Mouse (Mus musculus) left cerebral cortex, postnatal 10 days (tissue): ENCODE measurements around the gene Sars2. TPM values are rescaled to one million over a fixed set of nuclear protein-coding genes. Genes with fewer than 3 reads are reported as not detected.

Experiments used
- DNase-seq, 2 experiments: peaks; one replicate each; pipeline ENCODE4 v3.0.0; 2021 to 2022; ENCODE audit warnings: low spot score in 2 of 2, mixed read lengths in 1 of 2; ENCODE audit errors: extremely low spot score in 1 of 2
- intact Hi-C: fragments of 180-260 bp; cut with DNase I; formaldehyde crosslinking; loops from one replicate; pipeline ENCODE4 v1.15.1; 2025
- total RNA-seq, 2 experiments: library from RNA; stranded (reverse); gene quantifications; 2 replicates each; pipeline ENCODE4 v1.2.3; 2021

Gene Sars2
- total RNA-seq, 2 experiments from 2014 or later: 15.6 to 16.0 TPM

- intact Hi-C loops: no loop called here
- DNase-seq: no peak
These were observed 52.0 kb downstream of the Sars2 start for GRCm38 (mm10) chr7:28793834-28794233.

GRCm38 (mm10) chr7:28794496-28794895 is 52.7 kb downstream of the Sars2 start:
- DNase-seq: no peak
- intact Hi-C loops: no loop called here

- intact Hi-C loops: loop anchor here (5.0 kb wide), 1 partner anchor 71 kb away; no protein-coding TSS in a partner anchor
- DNase-seq: no peak
These were observed 54.0 kb downstream of the Sars2 start for GRCm38 (mm10) chr7:28795832-28796231.

GRCm38 (mm10) chr7:28796562-28796975 is 54.8 kb downstream of the Sars2 start:
- intact Hi-C loops: loop anchor here (5.0 kb wide), 1 partner anchor 71 kb away; no protein-coding TSS in a partner anchor
- DNase-seq: peak; percentile 58 to 89

- intact Hi-C loops: loop anchor here (5.0 kb wide), 1 partner anchor 67 kb away; no protein-coding TSS in a partner anchor
- no peak for DNase-seq
These were observed 58.2 kb downstream of the Sars2 start for GRCm38 (mm10) chr7:28799994-28800393.

- intact Hi-C loops: no loop called here
- no peak for DNase-seq
These were observed 59.7 kb downstream of the Sars2 start for GRCm38 (mm10) chr7:28801451-28801850.

GRCm38 (mm10) chr7:28801901-28802670 is 60.3 kb downstream of the Sars2 start:
- DNase-seq: no peak
- intact Hi-C loops: no loop called here

- no peak for DNase-seq
These were observed 61.2 kb downstream of the Sars2 start for GRCm38 (mm10) chr7:28802846-28803588.

More at GRCm38 (mm10) chr7:28802846-28803588, 61.2 kb downstream of the Sars2 start:
- intact Hi-C loops: no loop called here

Other genes with a start within 250 kb of the Sars2 start
- not detected for gene Ifnl2, start 231.5 kb upstream of the Sars2 start, total RNA-seq
- not detected for gene Ifnl3, start 219.2 kb upstream of the Sars2 start, total RNA-seq
- not detected for gene Sycn, start 201.1 kb upstream of the Sars2 start, total RNA-seq
- gene Nccrp1, start 194.7 kb upstream of the Sars2 start, total RNA-seq: under 1 TPM in 1 of 2 experiments, not detected in 1; 0.21 TPM
- 10 to 100 TPM; 55.9 to 58.4 TPM for gene Samd4b, start 143.8 kb upstream of the Sars2 start, total RNA-seq
- 1 to 10 TPM; 7.7 to 8.2 TPM for gene Pak4, start 143.8 kb upstream of the Sars2 start, total RNA-seq
- 1 to 10 TPM in 1 of 2 experiments, under 1 TPM in 1; 0.55 to 1.8 TPM for gene Acp7, start 110.7 kb upstream of the Sars2 start, total RNA-seq
- 10 to 100 TPM; 16.0 to 19.8 TPM for gene Fbxo27, start 49.1 kb upstream of the Sars2 start, total RNA-seq
- 1 to 10 TPM; 1.5 to 2.5 TPM for gene Fbxo17, start 25.2 kb upstream of the Sars2 start, total RNA-seq
- gene Mrps12, start 172 bp upstream of the Sars2 start, total RNA-seq: 10 to 100 TPM; 53.9 to 54.7 TPM
- gene Ccer2, start 14.2 kb downstream of the Sars2 start, total RNA-seq: 1 to 10 TPM in 1 of 2 experiments, under 1 TPM in 1; 0.45 to 1.4 TPM
- gene Sirt2, start 24.7 kb downstream of the Sars2 start, total RNA-seq: 100 to 1,000 TPM; 131 to 154 TPM
- gene Nfkbib, start 25.5 kb downstream of the Sars2 start, total RNA-seq: 10 to 100 TPM; 34.7 to 39.6 TPM
- gene Rinl, start 47.0 kb downstream of the Sars2 start, total RNA-seq: 1 to 10 TPM in 1 of 2 experiments, under 1 TPM in 1; 0.83 to 3.5 TPM
- 100 to 1,000 TPM; 459 to 475 TPM for gene Hnrnpl, start 66.5 kb downstream of the Sars2 start, total RNA-seq
- 10 to 100 TPM; 40.8 to 43.3 TPM for gene Ech1, start 83.2 kb downstream of the Sars2 start, total RNA-seq
- 1 to 10 TPM; 2.4 to 2.7 TPM for gene Lgals4, start 91.9 kb downstream of the Sars2 start, total RNA-seq
- 1 to 10 TPM in 1 of 2 experiments, not detected in 1; 1.6 TPM for gene Lgals7, start 121.9 kb downstream of the Sars2 start, total RNA-seq
- gene Capn12, start 139.4 kb downstream of the Sars2 start, total RNA-seq: under 1 TPM; 0.53 to 0.69 TPM
- 100 to 1,000 TPM; 151 to 160 TPM for gene Actn4, start 220.3 kb downstream of the Sars2 start, total RNA-seq
- 100 to 1,000 TPM; 171 to 178 TPM for gene Eif3k, start 239.9 kb downstream of the Sars2 start, total RNA-seq
- 1 to 10 TPM; 5.8 to 6.0 TPM for gene Map4k1, start 240.1 kb downstream of the Sars2 start, total RNA-seq